In genomic region chr9:56864832-56865231, GRCm38 (mm10) we compare ENCODE assay signal across 8 mouse cellular contexts. TPM values are rescaled to one million over a fixed set of nuclear protein-coding genes. Genes with fewer than 3 reads are reported as not detected.
DNase-seq lines count a peak whose midpoint lies in the region; ATAC-seq and TF ChIP-seq lines count a peak whose summit lies in the region.

Gene Cspg4 (plus strand): TSS chr9:56865033.

- H3K4me2 ChIP-seq in limb, embryonic 15.5 days = peak within 1 kb of the TSS; percentile 67

- peak within 1 kb of the TSS; percentile 58 for H3K4me3 ChIP-seq in E14TG2a.4 (replicated peaks; ENCODE audit: low read length)
- H3K4me3 ChIP-seq in limb, embryonic 15.5 days = peak within 1 kb of the TSS; percentile 63

- H3K36me3 ChIP-seq in E14TG2a.4 (ENCODE audit: insufficient read depth, low read length) = no peaks in the 10 kb centered on the region
- peaks cover 3% of the 10 kb centered on the region; the same call in 1 of the 2 replicates for H3K36me3 ChIP-seq in limb, embryonic 15.5 days

- H3K27ac ChIP-seq in limb, embryonic 15.5 days = peak within 1 kb of the TSS; percentile 90

- peaks cover 70% of the 10 kb centered on the region for H3K27me3 ChIP-seq in E14TG2a.4 (ENCODE audit: insufficient read depth, low read length)
- no peaks in the 10 kb centered on the region for H3K27me3 ChIP-seq in limb, embryonic 15.5 days

- DNase-seq in embryo, embryonic 9.5 days (ENCODE audit: extremely low spot score) = peak; percentile 63
- DNase-seq in heart, adult 8-10 months (ENCODE audit: low spot score) = peak; percentile 53
- DNase-seq in kidney, adult 18-20 months = peak; percentile 80
- peak; percentile 57 for DNase-seq in neural tube, embryonic 10.5 days (ENCODE audit: extremely low spot score, low spot score)
- DNase-seq in spleen, postnatal 4 days (ENCODE audit: low spot score in 2 of 2) = no peak
- no peak for DNase-seq in spleen, postnatal 10 days (ENCODE audit: low spot score in 2 of 2)

- H3K9me3 ChIP-seq in E14TG2a.4 (ENCODE audit: low read length) = no peaks in the 10 kb centered on the region
- H3K9me3 ChIP-seq in limb, embryonic 15.5 days = no peaks in the 10 kb centered on the region

- WGBS in limb, embryonic 15.5 days = 1% methylated on average over 24 of the region's 24 CpGs

- peak; percentile 72 for ATAC-seq in limb, embryonic 15.5 days (ENCODE audit: insufficient number of reproducible peaks, low FRiP score, low TSS enrichment, low read depth)

- H3K9ac ChIP-seq in limb, embryonic 15.5 days = peak within 1 kb of the TSS; percentile 77

- TF ChIP-seq CTCF in E14TG2a.4 (conservative IDR thresholded peaks at IDR 0.05; ENCODE audit: low read length) = no peak

- peaks cover 74% of the 10 kb centered on the region for H3K4me1 ChIP-seq in E14TG2a.4 (replicated peaks; ENCODE audit: low read depth, low read length)
- peaks cover 81% of the 10 kb centered on the region for H3K4me1 ChIP-seq in limb, embryonic 15.5 days

RNA-seq across cellular contexts. Expression of gene Cspg4, which starts in this region (rescaled TPM):
- 10 to 100 TPM in 3 of 4 experiments, 1 to 10 TPM in 1; 9.4 to 14.7 (median 10.7) TPM for total RNA-seq in heart, adult 8-10 months (2022)
- 49.1 and 52.2 TPM in 2 replicates for polyA plus RNA-seq in limb, embryonic 15.5 days (2015; fragmentation: Nextera tagmentation; extraction: Ambion mirVana)

Comparison
In these comparisons a context has a peak if more than half of its experiments do, and no peak if none do; other contexts are left out.
1. DNase-seq: peak in embryo, embryonic 9.5 days (single experiment), heart, adult 8-10 months (single experiment), kidney, adult 18-20 months (single experiment) and neural tube, embryonic 10.5 days (single experiment); none in spleen, postnatal 4 days (0 of 2) and spleen, postnatal 10 days (0 of 2).